Mouse (Mus musculus): ENCODE measurements around the gene Pskh1. TPM values are rescaled to one million over a fixed set of nuclear protein-coding genes. Genes with fewer than 3 reads are reported as not detected.

Gene Pskh1
- total RNA-seq, 2 experiments from 2014 or later = 10.0 to 10.7 TPM

- DNase-seq = no peak
Measured at GRCm38 (mm10) chr8:105892432-105892831, 7.8 kb upstream of the Pskh1 start.

DNA sequence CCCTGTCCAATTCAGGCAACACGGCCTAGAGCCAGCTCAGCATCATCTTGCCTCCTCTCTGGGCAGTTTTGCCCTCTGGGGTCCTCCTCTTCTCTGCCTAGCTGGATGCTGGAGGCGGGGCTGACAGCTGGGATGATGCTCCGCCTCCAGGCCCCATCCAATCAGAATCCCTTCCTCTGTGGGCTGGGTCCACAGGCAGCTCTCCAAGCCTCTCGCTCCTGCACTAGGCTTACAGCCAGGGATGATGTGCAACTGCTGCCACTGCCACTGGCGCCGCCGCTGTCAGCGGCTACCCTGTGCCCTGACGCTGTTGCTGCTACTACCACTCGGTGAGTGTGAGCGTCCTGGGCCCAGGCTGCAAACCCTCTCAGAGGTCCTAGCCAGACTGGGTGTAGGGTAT, 6.9 kb upstream of the Pskh1 start, which contains the start of gene Nrn1l:
Gene Nrn1l, plus strand, starts transcription at position 229 of the 400 bp plus-strand sequence.
- peak; percentile 74 for DNase-seq

- no peak for DNase-seq
Measured at GRCm38 (mm10) chr8:105897801-105898480, 2.3 kb upstream of the Pskh1 start.

DNA sequence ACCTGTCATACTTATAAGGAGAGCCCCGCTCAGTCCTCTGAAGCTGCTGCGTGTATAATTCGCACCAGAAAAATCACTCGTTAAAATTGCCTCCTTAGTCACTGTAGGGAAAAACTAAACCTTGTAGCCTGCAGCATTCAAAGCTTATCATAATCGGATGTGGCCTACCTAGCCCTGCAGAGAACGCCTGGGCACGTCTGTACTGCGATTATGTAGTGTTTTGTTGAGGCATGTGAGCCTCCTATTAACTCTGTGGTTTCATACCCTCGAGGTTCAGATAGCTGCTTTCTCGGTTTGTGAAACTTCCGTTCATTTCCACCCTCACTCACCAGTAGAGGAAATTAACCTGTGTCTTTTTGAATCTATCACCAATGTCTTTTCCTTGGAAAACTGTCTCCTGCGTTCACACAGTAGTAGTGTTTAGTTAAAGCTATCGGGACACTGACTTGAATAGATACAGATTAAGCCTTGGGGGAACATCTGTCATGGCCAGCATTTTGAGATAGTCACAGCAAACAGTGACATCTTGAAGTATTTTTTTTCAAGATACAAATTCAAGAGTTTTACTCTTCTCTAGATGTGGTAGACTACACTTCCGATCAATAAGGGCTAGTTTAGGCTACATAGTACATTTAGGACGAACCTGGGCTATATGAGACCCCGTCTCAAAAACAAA, 838 bp downstream of the Pskh1 start:
- DNase-seq = no peak

GRCm38 (mm10) chr8:105919390-105919789, 19.1 kb downstream of the Pskh1 start:
- no peak for DNase-seq

DNA sequence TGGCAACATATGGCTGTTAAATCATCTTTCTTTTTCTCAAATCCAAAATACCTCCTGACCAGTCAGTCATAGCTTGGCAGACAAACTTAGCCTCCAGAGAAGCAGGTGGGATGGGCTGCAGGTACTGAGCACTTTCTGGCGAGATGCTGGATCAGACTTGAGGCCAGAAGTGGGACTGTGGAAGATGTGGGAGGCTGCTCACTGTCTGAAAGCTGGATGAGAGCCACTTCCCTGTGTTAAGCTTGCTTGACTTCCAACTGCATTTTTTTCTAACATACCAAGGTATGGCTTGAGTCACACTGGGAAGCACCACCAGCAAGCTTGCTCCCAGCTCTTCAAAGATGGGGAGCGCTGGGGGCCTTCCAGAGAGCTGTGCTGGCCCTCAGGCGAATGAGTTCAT, 24.9 kb downstream of the Pskh1 start:
- no peak for DNase-seq

GRCm38 (mm10) chr8:105930602-105931001, 30.4 kb downstream of the Pskh1 start:
- peak; percentile 61 for DNase-seq

DNA sequence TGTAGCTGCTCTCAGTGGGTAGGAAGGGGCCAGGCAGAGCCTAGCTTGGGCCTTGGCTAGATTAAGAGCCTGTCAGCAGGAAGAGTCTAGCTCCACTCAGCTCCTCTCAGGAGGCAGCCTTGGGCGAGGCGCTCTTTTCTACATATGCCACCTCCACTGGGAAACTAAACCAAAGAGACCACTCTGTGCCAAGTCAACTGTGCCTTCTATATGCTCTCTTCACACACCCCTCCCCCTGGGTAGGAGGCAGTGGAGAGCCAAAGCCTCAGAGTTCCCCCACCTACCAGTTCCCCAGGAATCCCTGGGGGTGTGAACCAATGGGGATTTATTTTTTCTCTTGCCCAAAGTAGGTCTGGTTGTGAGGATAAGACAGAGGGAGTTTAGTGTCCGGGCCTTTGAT, 31.0 kb downstream of the Pskh1 start:
- no peak for DNase-seq

DNA sequence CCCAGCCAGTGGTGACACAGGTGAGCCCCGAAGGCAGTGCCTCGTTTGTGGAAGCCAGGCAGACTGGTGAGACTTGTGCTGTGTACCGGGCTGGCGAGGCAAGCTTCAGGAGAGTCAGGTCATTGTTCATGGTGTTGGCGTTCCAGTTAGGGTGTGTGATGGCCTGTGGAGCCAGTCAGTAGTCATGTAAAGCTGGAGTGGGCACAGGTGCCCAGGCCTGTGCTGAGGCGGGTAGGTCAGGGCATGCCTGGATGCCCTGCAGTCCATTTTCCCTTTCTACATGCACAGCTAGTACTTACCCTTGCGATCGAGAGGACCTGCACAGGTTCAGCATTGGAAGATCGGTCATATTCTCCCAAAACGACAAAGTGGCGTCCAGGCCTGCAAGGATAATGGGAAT, 32.3 kb downstream of the Pskh1 start:
- DNase-seq = no peak

GRCm38 (mm10) chr8:105933762-105934161, 33.5 kb downstream of the Pskh1 start, which contains the start of gene Ctrl:
Ctrl (minus strand) TSS chr8:105933862.
- no peak for DNase-seq

DNA sequence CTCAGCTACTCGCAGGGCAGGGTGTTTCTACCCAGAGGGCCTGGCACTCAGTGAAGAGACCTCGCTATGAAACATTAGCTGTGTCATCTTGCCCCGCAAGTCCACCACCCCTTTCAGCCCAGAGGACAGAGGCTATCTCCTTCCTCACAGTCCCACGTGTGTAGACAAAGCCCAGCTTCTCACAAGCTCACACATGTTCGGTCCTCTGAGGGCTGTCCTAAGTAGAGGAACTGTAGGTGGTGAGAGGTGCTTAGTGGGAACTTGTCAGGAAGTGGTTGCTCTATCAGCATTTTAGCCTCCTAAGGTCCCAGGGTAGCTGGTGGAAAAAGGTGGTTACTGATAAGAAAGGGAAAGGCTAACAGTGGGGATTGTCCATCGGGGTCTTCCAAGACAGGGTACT, 34.9 kb downstream of the Pskh1 start:
- no peak for DNase-seq

- no peak for DNase-seq
Measured at GRCm38 (mm10) chr8:105935863-105936603, 35.8 kb downstream of the Pskh1 start.

GRCm38 (mm10) chr8:105936866-105937475, 36.7 kb downstream of the Pskh1 start:
- DNase-seq = peak; percentile 90

DNA sequence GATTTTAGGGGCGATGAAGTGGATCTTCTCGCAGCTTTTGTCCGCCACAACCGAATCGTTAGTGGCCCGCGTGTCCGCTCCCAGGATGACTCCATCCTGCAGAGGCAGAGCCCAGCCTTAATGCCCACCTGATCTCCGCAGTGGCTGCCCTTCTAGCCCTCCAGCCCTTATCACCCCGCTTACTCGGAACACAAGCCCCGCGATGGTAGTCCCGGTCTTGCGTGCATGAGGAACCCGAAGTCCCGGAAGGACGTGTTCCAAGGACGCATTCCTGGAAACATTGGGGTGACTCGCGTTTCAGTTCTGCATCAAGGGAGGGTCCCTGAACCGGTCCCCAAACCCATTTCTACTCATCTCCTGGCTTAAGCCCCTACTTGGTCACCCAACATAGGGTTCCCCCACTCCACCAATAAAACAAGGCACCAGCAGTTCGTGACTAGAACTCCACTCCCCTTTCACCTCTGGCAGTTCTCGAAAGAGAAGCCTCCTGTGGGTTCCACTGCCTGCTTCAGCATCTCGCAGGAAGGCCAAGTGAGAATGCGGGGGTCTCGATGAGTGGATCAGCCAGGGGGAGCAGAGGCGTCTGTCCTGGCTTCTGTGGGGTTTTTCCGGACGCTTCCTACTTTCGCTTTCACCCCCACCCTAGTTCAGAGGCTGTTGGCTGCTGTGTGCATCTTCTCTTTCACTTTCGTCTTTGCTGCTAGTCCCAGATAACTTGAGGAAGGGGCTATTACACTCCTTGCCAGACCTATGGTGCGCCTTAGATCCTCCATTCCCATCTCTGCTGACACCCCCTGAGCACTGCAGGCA, 37.5 kb downstream of the Pskh1 start:
- peak; percentile 45 for DNase-seq

DNA sequence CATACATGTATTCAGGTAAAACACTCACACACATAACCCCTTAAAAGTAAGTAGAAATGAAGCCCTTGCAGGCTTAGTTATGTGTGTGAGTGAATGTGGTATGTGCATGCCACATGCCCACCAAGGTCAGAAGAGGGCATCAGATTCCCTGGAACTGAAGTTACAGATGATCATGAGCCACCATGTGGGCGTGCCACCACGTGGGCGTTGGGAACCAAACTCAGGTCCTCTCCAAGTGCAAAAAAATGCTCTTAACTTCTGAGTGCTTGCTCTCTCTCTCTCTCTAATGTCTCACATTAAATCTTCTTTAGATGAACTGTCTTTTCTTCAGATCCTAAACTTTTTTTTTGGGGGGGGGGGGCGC, 38.0 kb downstream of the Pskh1 start, which contains the start of gene Psmb10:
Gene Psmb10, minus strand, starts transcription at position 139 of the 364 bp plus-strand sequence.
- no peak for DNase-seq

DNA sequence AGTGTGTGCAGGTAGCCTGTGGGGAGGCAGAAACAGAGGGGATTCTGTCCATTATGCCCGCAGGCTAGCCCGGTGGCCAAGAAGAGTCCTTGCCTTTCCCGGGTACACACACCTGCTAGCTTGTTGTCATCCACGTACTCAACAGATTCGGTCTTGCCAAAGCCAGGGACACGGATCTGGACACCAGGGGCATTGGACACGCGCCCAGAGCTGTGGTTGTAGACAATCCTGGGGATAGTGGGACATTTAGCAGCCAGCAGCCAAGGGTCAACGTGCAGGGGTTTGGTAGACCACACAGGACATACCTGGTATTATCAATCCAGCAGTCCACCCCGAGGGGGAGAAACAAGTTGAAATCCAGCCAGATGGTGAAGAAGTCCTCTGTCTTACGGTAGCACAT, 41.8 kb downstream of the Pskh1 start:
- DNase-seq = no peak

DNA sequence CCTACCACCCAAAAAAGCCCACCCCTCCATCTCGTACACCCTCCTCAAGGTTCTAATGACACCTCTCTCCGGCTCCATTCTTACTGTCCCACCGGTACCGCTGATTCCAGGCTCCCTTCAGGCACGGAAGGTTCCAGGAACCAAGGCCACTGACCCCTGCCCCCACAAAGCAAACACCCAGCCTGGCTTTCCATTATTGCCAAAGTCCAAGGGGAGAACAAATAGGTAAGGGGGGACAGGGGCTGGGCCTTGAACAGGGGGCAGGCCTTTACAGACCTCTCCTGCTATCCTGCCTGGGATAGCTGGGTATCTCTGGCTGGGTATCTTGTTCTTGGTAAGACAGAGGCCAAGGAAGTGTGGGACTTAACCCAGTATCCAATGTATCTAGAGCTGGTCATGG, 42.3 kb downstream of the Pskh1 start:
- DNase-seq = no peak

GRCm38 (mm10) chr8:105943321-105943739, 43.1 kb downstream of the Pskh1 start, which contains the start of gene Lcat:
Lcat (minus strand) TSS chr8:105943382.
- no peak for DNase-seq

DNA sequence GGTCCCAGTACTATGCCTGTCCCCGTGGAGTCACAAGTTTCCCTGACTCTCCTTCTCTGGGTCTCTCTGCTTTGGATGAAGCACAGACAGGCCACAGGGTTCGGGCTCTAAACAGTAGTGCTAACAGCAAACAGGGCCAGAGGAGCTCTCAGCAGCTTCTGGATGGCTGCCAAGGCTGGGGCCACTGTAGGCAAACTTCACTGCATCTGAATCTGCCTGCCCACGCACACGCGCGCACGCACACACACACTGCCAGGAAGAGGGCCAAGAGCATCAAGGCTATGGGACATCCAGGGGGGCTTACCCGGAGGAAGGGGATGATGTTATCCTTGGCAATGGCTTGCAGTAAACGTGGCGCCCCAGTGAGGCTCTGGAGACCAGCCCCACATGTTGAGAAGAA, 49.1 kb downstream of the Pskh1 start:
- peak; percentile 6 for DNase-seq

DNA sequence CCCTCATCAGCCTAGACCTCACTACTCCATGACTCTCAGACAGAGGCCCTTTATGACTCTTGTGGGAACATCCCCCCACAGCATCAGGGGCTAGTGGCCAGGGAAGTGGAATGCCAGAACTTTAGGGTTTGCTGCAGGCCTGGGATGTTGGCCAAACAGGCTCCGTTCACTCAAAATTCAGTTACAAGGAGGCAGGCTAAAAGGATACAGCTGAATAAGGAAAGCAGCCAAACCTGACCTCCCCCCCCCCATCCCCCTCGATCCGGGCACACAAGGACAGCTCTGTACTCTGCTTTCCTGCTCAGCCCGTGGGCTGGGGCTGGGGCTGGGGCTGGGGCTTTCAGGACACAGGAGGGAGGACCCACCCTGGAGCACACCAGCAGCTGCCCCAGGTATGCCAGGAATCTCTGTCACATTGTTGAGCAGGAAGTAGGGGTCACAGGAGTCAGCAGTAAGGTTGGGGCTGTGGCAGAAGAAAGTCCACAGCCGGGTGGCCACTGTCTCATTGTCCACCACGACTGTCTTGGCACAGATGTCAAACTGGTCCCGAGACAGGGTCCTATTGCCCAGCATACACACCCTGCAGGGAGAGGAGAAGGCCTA, 50.9 kb downstream of the Pskh1 start:
- DNase-seq = peak; percentile 59

DNA sequence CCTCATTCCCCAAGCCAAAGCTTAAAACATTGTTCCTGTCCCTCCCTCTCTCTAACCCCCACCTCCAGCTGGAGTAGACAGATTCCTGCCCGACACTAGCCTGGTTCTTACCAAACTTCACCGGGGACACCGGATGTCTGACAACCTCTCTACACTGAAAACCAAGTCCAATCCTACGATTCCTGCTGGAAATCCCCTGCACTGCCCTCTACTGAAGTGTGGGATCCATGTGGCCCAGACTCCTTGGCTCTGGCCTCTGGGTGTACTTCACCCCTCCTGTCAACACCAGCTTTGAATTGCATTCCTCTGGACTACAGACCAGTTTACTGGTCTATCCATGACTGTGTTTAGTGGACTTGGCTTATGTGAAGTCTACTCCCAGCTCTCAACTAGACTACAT, 56.3 kb downstream of the Pskh1 start:
- DNase-seq = no peak

Measured in gastrocnemius, postnatal 25 days (tissue).